Mouse (Mus musculus): ENCODE measurements at regions not wholly inside any gene's neighbourhood (a gene's known extent, or its start where the extent isn't known, plus 50 kb on each side); places are given as distances from the start of the nearest gene placed in this dataset.
A peak's percentile ranks its signal among the peaks of the same experiment; 100 is the strongest.

GRCm38 (mm10) chr7:65792187-65792823, 69.2 kb upstream of the Pcsk6 start:
- no peak overlapping the region for H3K9ac ChIP-seq (ENCODE audit: low read depth, low read length)
- DNase-seq (ENCODE audit: extremely low read depth, low read depth, low spot score) = no peak
- no peaks in the 10 kb centered on the region for H3K27me3 ChIP-seq (ENCODE audit: control insufficient read depth, insufficient read depth, low read length)
- no peaks in the 10 kb centered on the region for H3K4me1 ChIP-seq (ENCODE audit: control insufficient read depth, insufficient read depth, low read length)
- no peaks in the 10 kb centered on the region for H3K36me3 ChIP-seq (ENCODE audit: control insufficient read depth, insufficient read depth, low read length)
- no peak overlapping the region for H3K27ac ChIP-seq (replicated peaks; ENCODE audit: insufficient read depth, low read depth, low read length)
- H3K79me2 ChIP-seq (ENCODE audit: control insufficient read depth, insufficient read depth, low read length) = no peaks in the 10 kb centered on the region
- no peak for TF ChIP-seq CTCF (IDR thresholded peaks at IDR 0.05; ENCODE audit: low read depth, low read length)
- no peak for TF ChIP-seq POLR2A (IDR thresholded peaks at IDR 0.05; ENCODE audit: extremely low read depth, insufficient read depth, low read length)
- WGBS = 86% methylated on average over 10 of the region's 10 CpGs
- H3K4me3 ChIP-seq (ENCODE audit: insufficient read depth, low read depth, low read length) = no peak overlapping the region

- 24% methylated on average over 5 of the region's 5 CpGs for whole genome bisulfite sequencing
- peak; percentile 92 for DNase-seq (ENCODE audit: extremely low read depth, low read depth, low spot score)
- Histone ChIP-seq H3K27ac (replicated peaks; ENCODE audit: insufficient read depth, low read depth, low read length) (peak overlapping the region; percentile 97), H3K36me3 (ENCODE audit: control insufficient read depth, insufficient read depth, low read length) (peaks cover 9% of the 10 kb centered on the region), H3K79me2 (ENCODE audit: control insufficient read depth, insufficient read depth, low read length) (no peaks in the 10 kb centered on the region), H3K27me3 (ENCODE audit: control insufficient read depth, insufficient read depth, low read length) (no peaks in the 10 kb centered on the region), H3K9ac (ENCODE audit: low read depth, low read length) (peak overlapping the region; percentile 50), H3K4me3 (ENCODE audit: insufficient read depth, low read depth, low read length) (no peak overlapping the region), H3K4me1 (ENCODE audit: control insufficient read depth, insufficient read depth, low read length) (peaks cover 21% of the 10 kb centered on the region)
- TF ChIP-seq POLR2A (IDR thresholded peaks at IDR 0.05; ENCODE audit: extremely low read depth, insufficient read depth, low read length) (0 out of 2 replicates have a peak, but pooled peaks have one; percentile 12), CTCF (IDR thresholded peaks at IDR 0.05; ENCODE audit: low read depth, low read length) (no peak)
Observed at GRCm38 (mm10) chr7:65802306-65802705, 59.2 kb upstream of the Pcsk6 start.

- peak overlapping the region; percentile 81 for H3K9ac ChIP-seq (ENCODE audit: low read depth, low read length)
- peaks cover 9% of the 10 kb centered on the region for H3K36me3 ChIP-seq (ENCODE audit: control insufficient read depth, insufficient read depth, low read length)
- no peaks in the 10 kb centered on the region for H3K79me2 ChIP-seq (ENCODE audit: control insufficient read depth, insufficient read depth, low read length)
- peak; percentile 99 for DNase-seq (ENCODE audit: extremely low read depth, low read depth, low spot score)
- no peaks in the 10 kb centered on the region for H3K27me3 ChIP-seq (ENCODE audit: control insufficient read depth, insufficient read depth, low read length)
- H3K4me1 ChIP-seq (ENCODE audit: control insufficient read depth, insufficient read depth, low read length) = peaks cover 21% of the 10 kb centered on the region
- H3K4me3 ChIP-seq (ENCODE audit: insufficient read depth, low read depth, low read length) = peak overlapping the region; percentile 37; the same call in 1 of the 2 replicates
- TF ChIP-seq CTCF (IDR thresholded peaks at IDR 0.05; ENCODE audit: low read depth, low read length) (no peak), POLR2A (IDR thresholded peaks at IDR 0.05; ENCODE audit: extremely low read depth, insufficient read depth, low read length) (no peak)
- 24% methylated on average over 8 of the region's 8 CpGs for WGBS
- H3K27ac ChIP-seq (replicated peaks; ENCODE audit: insufficient read depth, low read depth, low read length) = peak overlapping the region; percentile 100
Observed at GRCm38 (mm10) chr7:65802806-65803205, 58.7 kb upstream of the Pcsk6 start.

GRCm38 (mm10) chr7:65803422-65804303, 57.9 kb upstream of the Pcsk6 start:
- Histone ChIP-seq H3K9ac (ENCODE audit: low read depth, low read length) (peak overlapping the region; percentile 81), H3K4me1 (ENCODE audit: control insufficient read depth, insufficient read depth, low read length) (peaks cover 21% of the 10 kb centered on the region), H3K27ac (replicated peaks; ENCODE audit: insufficient read depth, low read depth, low read length) (peak overlapping the region; percentile 100), H3K36me3 (ENCODE audit: control insufficient read depth, insufficient read depth, low read length) (peaks cover 9% of the 10 kb centered on the region), H3K79me2 (ENCODE audit: control insufficient read depth, insufficient read depth, low read length) (no peaks in the 10 kb centered on the region), H3K4me3 (ENCODE audit: insufficient read depth, low read depth, low read length) (peak overlapping the region; percentile 66), H3K27me3 (ENCODE audit: control insufficient read depth, insufficient read depth, low read length) (no peaks in the 10 kb centered on the region)
- WGBS = 12% methylated on average over 11 of the region's 11 CpGs
- peak; percentile 97 for DNase-seq (ENCODE audit: extremely low read depth, low read depth, low spot score)
- TF ChIP-seq POLR2A (IDR thresholded peaks at IDR 0.05; ENCODE audit: extremely low read depth, insufficient read depth, low read length) (peak; percentile 81; the same call in 1 of the 2 replicates), CTCF (IDR thresholded peaks at IDR 0.05; ENCODE audit: low read depth, low read length) (no peak)
